ENCODE assay signal across 8 mouse cellular contexts in the genomic region with DNA sequence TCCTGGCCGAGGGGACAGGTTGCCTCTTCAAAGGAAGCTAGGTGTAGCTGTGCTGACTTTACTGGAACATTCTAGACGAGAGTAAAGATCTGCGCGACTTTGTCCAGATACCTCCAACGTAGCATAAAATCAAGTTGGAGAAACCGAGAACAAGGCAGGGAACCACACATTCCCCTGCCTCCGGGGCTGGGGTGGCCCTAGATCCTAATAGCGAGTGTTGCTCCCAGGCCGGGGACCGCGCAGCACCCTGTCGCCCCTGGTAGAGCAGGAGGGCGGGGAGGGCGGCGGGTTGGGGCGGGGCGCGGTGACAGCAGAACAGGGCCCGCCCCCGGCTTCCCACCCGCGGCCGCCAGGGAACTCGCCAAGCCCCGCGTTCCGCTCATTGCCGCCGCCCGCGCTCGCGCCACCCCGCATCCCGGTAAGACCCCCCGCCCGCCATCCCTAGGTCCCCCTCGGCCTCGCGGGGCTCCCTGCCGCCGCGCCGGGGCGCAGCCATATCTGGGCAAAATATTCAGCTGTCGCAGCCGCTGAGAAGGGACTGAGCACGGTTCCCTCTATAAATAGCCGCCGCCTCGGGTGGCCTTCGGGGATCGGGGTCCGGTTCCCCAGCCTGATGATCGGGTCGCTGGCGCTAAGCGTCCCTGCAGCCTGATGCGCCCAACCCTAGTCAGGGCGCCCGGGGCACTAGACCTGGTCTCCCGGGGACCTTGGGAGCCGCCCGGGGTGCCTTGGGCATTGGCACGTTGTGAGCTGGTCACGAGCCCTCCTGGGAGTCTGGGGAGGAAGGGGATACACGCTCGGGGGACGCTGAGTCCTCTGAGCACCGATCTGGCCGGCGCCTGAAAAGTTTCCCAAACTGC. TPM values are rescaled to one million over a fixed set of nuclear protein-coding genes. Genes with fewer than 3 reads are reported as not detected.
A peak's percentile ranks its signal among the peaks of the same experiment; 100 is the strongest.
DNase-seq lines count a peak whose midpoint lies in the region; ATAC-seq lines count a peak whose summit lies in the region.

A gene (plus strand): TSS at position 44 of the 860 bp plus-strand sequence.

- H3K36me3 ChIP-seq in lung, embryonic 15.5 days, result no peaks in the 10 kb centered on the region

- peak; percentile 78 for DNase-seq in Muller cell, postnatal 12 days (ENCODE audit: inconsistent ontology term)
- DNase-seq in cerebellum, adult 18-20 months, result peak; percentile 82 to 88
- peak in 1 of 2 experiments; percentile 49 for DNase-seq in layer of hippocampus, adult 8-10 months (ENCODE audit: low spot score in 2 of 2)
- peak; percentile 22 for DNase-seq in ovary, postnatal 14 days (ENCODE audit: low spot score)
- DNase-seq in thymus, postnatal 36 days, result peak; percentile 59 to 60

- H3K27me3 ChIP-seq in lung, embryonic 15.5 days, result peaks cover 35% of the 10 kb centered on the region

- peak within 1 kb of the TSS; percentile 64 for H3K4me3 ChIP-seq in lung, embryonic 15.5 days

- peaks cover 29% of the 10 kb centered on the region for H3K4me1 ChIP-seq in lung, embryonic 15.5 days

- peak within 1 kb of the TSS; percentile 59 for H3K9ac ChIP-seq in lung, embryonic 15.5 days

- peak; percentile 42 for ATAC-seq in frontal cortex, adult (ENCODE audit: low TSS enrichment)
- peak; percentile 35 to 50; a peak in 3 of 4 replicates for ATAC-seq in hematopoietic stem cell, adult 5-6 weeks (replicated peaks in 1 of 2; ENCODE audit: insufficient read depth in 1 of 2, low FRiP score in 2 of 2, low TSS enrichment in 1 of 2, low read depth in 1 of 2, poor library complexity in 2 of 2, severe bottlenecking in 2 of 2)
- peak; percentile 61; the same call in 1 of the 2 replicates for ATAC-seq in lung, embryonic 15.5 days (ENCODE audit: borderline replicate concordance, extremely low read depth, low FRiP score, low TSS enrichment)

- no peaks in the 10 kb centered on the region for H3K9me3 ChIP-seq in lung, embryonic 15.5 days

- under 1% methylated on average over 72 of the region's 72 CpGs for WGBS in lung, embryonic 15.5 days

- H3K27ac ChIP-seq in lung, embryonic 15.5 days, result 0 out of 2 replicates have a peak within 1 kb of the TSS, but pooled peaks have one; percentile 44

- H3K4me2 ChIP-seq in lung, embryonic 15.5 days, result peak within 1 kb of the TSS; percentile 99

RNA-seq across cellular contexts. Expression of the gene that starts here (rescaled TPM):
- 0.10 and 0.19 TPM in 2 replicates for total RNA-seq in hematopoietic stem cell, adult 5-6 weeks (2017)
- total RNA-seq in layer of hippocampus, adult 8-10 months (2022), result 10 to 100 TPM; 22.4 to 30.0 (median 28.9) TPM
- 7.2 and 10.0 TPM in 2 replicates for polyA plus RNA-seq in lung, embryonic 15.5 days (2015; fragmentation: Nextera tagmentation; extraction: Ambion mirVana)

Comparison
In these comparisons a context has a peak if more than half of its experiments do, and no peak if none do; other contexts are left out.
1. RNA of the gene that starts here (total RNA-seq): 22.4 to 30.0 TPM in layer of hippocampus, adult 8-10 months; 0.10 to 0.19 TPM in hematopoietic stem cell, adult 5-6 weeks; every median in the first group is over 10 times any median in the second.
2. Peak in ATAC-seq in hematopoietic stem cell, adult 5-6 weeks; RNA of the gene not detected or under 1 TPM.
3. Peak in every context shown above with its lines, with median percentiles within 50 percentile points of each other: ATAC-seq.